Mouse (Mus musculus) CH12.LX (cell line): ENCODE data around the gene Eif5b. TPM values are rescaled to one million over a fixed set of nuclear protein-coding genes. Genes with fewer than 3 reads are reported as not detected.

Experiments used
- DNase-seq: peaks from one replicate; pipeline ENCODE4 v3.0.0-alpha.2; 2013; ENCODE audit errors: extremely low read depth
- H3K27ac ChIP-seq: 2 replicates; pipeline ENCODE4 v1.5.1; 2012; ENCODE audit warnings: low read depth, mild to moderate bottlenecking, control low read depth, moderate library complexity; ENCODE audit not compliant: insufficient read depth
- H3K27me3 ChIP-seq: replicated peaks from 2 replicates; pipeline ENCODE3; 2012; ENCODE audit warnings: inconsistent platforms
- H3K36me3 ChIP-seq, 2 experiments: replicated peaks in 1 of 2; 2 replicates each; pipeline versions ENCODE3 to v1.6.1; 2012; ENCODE audit warnings: inconsistent platforms in 1 of 2, low read length in 1 of 2, mild to moderate bottlenecking in 1 of 2, mixed read lengths in 1 of 2, moderate library complexity in 1 of 2; ENCODE audit not compliant: control insufficient read depth in 1 of 2, insufficient read depth in 1 of 2
- H3K4me1 ChIP-seq, 2 experiments: 2 replicates each; pipeline ENCODE4 v1.6.1; 2012; ENCODE audit warnings: inconsistent platforms in 1 of 2, moderate library complexity in 1 of 2; ENCODE audit not compliant: insufficient read depth in 2 of 2, control insufficient read depth in 1 of 2
- H3K4me2 ChIP-seq: 2 replicates; pipeline ENCODE4 v1.6.1; 2012; ENCODE audit warnings: low read depth, mild to moderate bottlenecking, control low read depth; ENCODE audit not compliant: poor library complexity, insufficient read depth, severe bottlenecking
- H3K4me3 ChIP-seq, 3 experiments: fragments of 150-350 bp in 1 of 3; sonication (generic) in 1 of 3; replicated peaks in 1 of 3; 2 replicates each; pipeline versions ENCODE3 to v1.5.1; 2011 to 2012; ENCODE audit warnings: low read depth in 2 of 3, low read length in 2 of 3, mild to moderate bottlenecking in 2 of 3, moderate library complexity in 2 of 3, control low read depth in 1 of 3, improper control_type of control experiment in 1 of 3, inconsistent platforms in 1 of 3, mixed read lengths in 1 of 3; ENCODE audit not compliant: poor library complexity in 1 of 3
- H3K79me2 ChIP-seq: replicated peaks from 2 replicates; pipeline ENCODE4 v1.6.1; 2012; ENCODE audit warnings: mild to moderate bottlenecking, moderate library complexity; ENCODE audit not compliant: control insufficient read depth, poor library complexity, insufficient read depth, severe bottlenecking; ENCODE audit errors: extremely low read depth
- H3K9ac ChIP-seq: 2 replicates; pipeline ENCODE4 v1.6.1; 2012; ENCODE audit warnings: low read depth, mild to moderate bottlenecking, control low read depth, moderate library complexity; ENCODE audit not compliant: insufficient read depth
- H3K9me3 ChIP-seq: replicated peaks from 2 replicates; pipeline ENCODE3; 2012; ENCODE audit warnings: low read length, inconsistent platforms, mixed read lengths
- BHLHE40 ChIP-seq: IDR thresholded peaks from 2 replicates; pipeline ENCODE4 v1.6.1; 2011; ENCODE audit warnings: mild to moderate bottlenecking, low read depth, low read length, improper control_type of control experiment
- CHD2 ChIP-seq: IDR thresholded peaks from 2 replicates; pipeline ENCODE4 v1.6.1; 2011; ENCODE audit warnings: low read length, improper control_type of control experiment
- E2F4 ChIP-seq: IDR thresholded peaks from 2 replicates; pipeline ENCODE4 v1.6.1; 2011; ENCODE audit warnings: low read depth, low read length, improper control_type of control experiment; ENCODE audit not compliant: insufficient replicate concordance
- ELF1 ChIP-seq: IDR thresholded peaks from 2 replicates; pipeline ENCODE4 v1.6.1; 2014; ENCODE audit warnings: low read depth, mild to moderate bottlenecking, inconsistent platforms, low read length, improper control_type of control experiment
- EP300 ChIP-seq: IDR thresholded peaks from 2 replicates; pipeline ENCODE4 v1.6.1; 2011; ENCODE audit warnings: low read length, improper control_type of control experiment
- IRF4 ChIP-seq: IDR thresholded peaks from 2 replicates; pipeline ENCODE4 v1.6.1; 2014; ENCODE audit warnings: low read depth, mild to moderate bottlenecking, inconsistent platforms, low read length, improper control_type of control experiment
- JUN ChIP-seq: IDR thresholded peaks from 2 replicates; pipeline ENCODE4 v1.6.1; 2011; ENCODE audit warnings: low read depth, mild to moderate bottlenecking, low read length, improper control_type of control experiment, moderate library complexity; ENCODE audit not compliant: insufficient read depth
- MAFK ChIP-seq: IDR thresholded peaks from 2 replicates; pipeline ENCODE4 v1.6.1; 2011; ENCODE audit warnings: low read length, improper control_type of control experiment; ENCODE audit not compliant: insufficient replicate concordance
- MXI1 ChIP-seq: IDR thresholded peaks from 2 replicates; pipeline ENCODE4 v1.6.1; 2011; ENCODE audit warnings: mild to moderate bottlenecking, low read depth, low read length, improper control_type of control experiment
- MYC ChIP-seq: IDR thresholded peaks from 2 replicates; pipeline ENCODE4 v1.6.1; 2011; ENCODE audit warnings: low read depth, mild to moderate bottlenecking, improper control_type of control experiment, low read length
- POLR2A ChIP-seq: IDR thresholded peaks from 2 replicates; pipeline ENCODE4 v1.6.1; 2011; ENCODE audit warnings: low read depth, mild to moderate bottlenecking, improper control_type of control experiment, low read length
- RAD21 ChIP-seq: IDR thresholded peaks from 2 replicates; pipeline ENCODE4 v1.6.1; 2011; ENCODE audit warnings: low read depth, mild to moderate bottlenecking, low read length, improper control_type of control experiment, moderate library complexity
- SMC3 ChIP-seq: IDR thresholded peaks from 2 replicates; pipeline ENCODE4 v1.6.1; 2011; ENCODE audit warnings: low read depth, low read length, improper control_type of control experiment
- TBP ChIP-seq: conservative IDR thresholded peaks from 2 replicates; pipeline ENCODE4 v1.6.1; 2011; ENCODE audit warnings: low read depth, low read length, improper control_type of control experiment
- UBTF ChIP-seq: IDR thresholded peaks from 2 replicates; pipeline ENCODE4 v1.6.1; 2012; ENCODE audit warnings: low read depth, mild to moderate bottlenecking, inconsistent platforms, low read length, improper control_type of control experiment, moderate library complexity
- USF1 ChIP-seq: IDR thresholded peaks from 2 replicates; pipeline ENCODE4 v1.6.1; 2014; ENCODE audit warnings: low read depth, mild to moderate bottlenecking, inconsistent platforms, low read length, improper control_type of control experiment
- USF2 ChIP-seq: conservative IDR thresholded peaks from 2 replicates; pipeline ENCODE4 v1.6.1; 2011; ENCODE audit warnings: low read depth, low read length, improper control_type of control experiment
- ZKSCAN1 ChIP-seq: IDR thresholded peaks from 2 replicates; pipeline ENCODE4 v1.6.1; 2012; ENCODE audit warnings: low read depth, inconsistent platforms, low read length, improper control_type of control experiment, borderline replicate concordance
- ZMIZ1 ChIP-seq: IDR thresholded peaks from 2 replicates; pipeline ENCODE4 v1.6.1; 2012; ENCODE audit warnings: low read depth, mild to moderate bottlenecking, inconsistent platforms, low read length, improper control_type of control experiment
- dilution Hi-C: fragments of 300-500 bp; cut with MboI; formaldehyde crosslinking; loops from 2 replicates; pipeline ENCODE4 v1.14.3; 2020; ENCODE audit warnings: low sequenced_read_pairs; ENCODE audit not compliant: extremely low pct_unique_long_range_greater_than_20kb, extremely low pct_ligation_motif_present
- in situ Hi-C: fragments of 300-500 bp; cut with MboI; formaldehyde crosslinking; loops from 3 replicates; pipeline ENCODE4 v1.14.3; 2019; ENCODE audit warnings: low sequenced_read_pairs, low pct_ligation_motif_present, low pct_unique_long_range_greater_than_20kb, mixed read lengths
- polyA plus RNA-seq: library from polyadenylated mRNA; unstranded; fragments of >175 nt; gene quantifications from 2 replicates; pipeline ENCODE4 v1.2.1, GENCODE M21; 2012; ENCODE audit warnings: low read depth; ENCODE audit not compliant: insufficient read length
- total RNA-seq, 2 experiments: library from RNA; depleted of rRNA; stranded (reverse); fragments of 300-350 nt in 1 of 2; fragments of >200 nt in 1 of 2; gene quantifications; 2 replicates each; pipeline ENCODE4 v1.2.3; 2012 to 2014

The Eif5b gene
- total and polyA plus RNA-seq, 3 experiments = 22.2 to 101 (median 29.8) TPM

DNA sequence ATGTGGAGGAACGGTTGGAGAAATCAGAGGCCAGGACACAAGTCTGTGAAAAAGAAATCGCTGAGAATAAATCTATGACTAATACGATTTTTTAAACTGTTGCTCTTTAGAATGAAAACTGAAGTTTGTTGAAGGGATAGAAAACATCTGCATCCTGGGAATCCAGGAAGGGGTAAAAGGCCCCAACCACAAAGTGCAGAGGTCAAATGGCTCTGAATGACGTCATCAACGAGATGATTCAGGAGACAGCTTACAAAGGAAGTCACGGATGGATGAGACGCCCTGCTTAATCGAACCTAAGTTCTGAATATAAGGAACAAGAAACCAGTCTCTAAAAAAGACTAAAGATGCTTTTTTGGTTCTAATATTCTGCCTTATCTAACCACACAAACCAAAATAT, 83.5 kb downstream of the Eif5b start:
- Histone ChIP-seq H3K4me2 (no peak overlapping the region), H3K4me1 (no peaks in the 10 kb centered on the region; a peak in 1 of 4 replicates), H3K4me3 (no peak overlapping the region), H3K36me3 (peaks cover 25 to 63% of the 10 kb centered on the region in 2 experiments), H3K79me2 (peaks cover 2% of the 10 kb centered on the region; the same call in 1 of the 2 replicates), H3K27me3 (no peaks in the 10 kb centered on the region), H3K9me3 (no peaks in the 10 kb centered on the region), H3K27ac (no peak overlapping the region), H3K9ac (no peak overlapping the region)
- in situ Hi-C loops (no loop called here), dilution Hi-C loops (no loop called here)
- TF ChIP-seq MXI1 (no peak), POLR2A (no peak), EP300 (no peak), BHLHE40 (no peak), CHD2 (no peak), TBP (no peak), MYC (no peak), USF2 (no peak), E2F4 (no peak), ZKSCAN1 (no peak), RAD21 (no peak), ZMIZ1 (no peak), USF1 (no peak), ELF1 (no peak), MAFK (no peak), IRF4 (no peak), UBTF (no peak), JUN (no peak)
- no peak for DNase-seq

DNA sequence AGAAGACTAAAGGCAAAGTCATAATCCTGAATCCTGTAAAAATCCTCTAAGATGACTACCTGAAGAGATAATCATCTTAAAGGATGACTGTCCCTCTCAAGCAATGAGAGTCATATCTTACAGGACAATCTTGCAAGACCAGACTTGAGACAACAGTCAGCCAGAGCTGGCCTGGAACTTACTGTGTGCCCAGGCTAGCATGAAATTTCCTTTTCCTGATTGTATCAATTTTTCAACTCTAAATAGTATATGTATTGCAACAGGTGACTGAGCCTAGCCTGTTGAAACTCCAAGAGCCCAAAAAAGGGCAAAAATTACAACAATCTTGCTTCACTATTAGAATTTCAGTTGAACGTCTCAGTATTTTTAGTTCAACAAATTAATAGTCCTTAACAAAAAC, 105.4 kb downstream of the Eif5b start:
- dilution Hi-C loops (no loop called here), in situ Hi-C loops (no loop called here)
- no peak for DNase-seq
- no peak overlapping the region for H3K9ac ChIP-seq
- H3K27me3 ChIP-seq = no peaks in the 10 kb centered on the region
- no peak overlapping the region for H3K27ac ChIP-seq
- peaks cover 30 to 82% of the 10 kb centered on the region in 2 experiments for H3K36me3 ChIP-seq
- TF ChIP-seq SMC3 = no peak
- H3K4me1 ChIP-seq = peaks cover 0 to 5% of the 10 kb centered on the region in 2 experiments; a peak in 1 of 4 replicates
- H3K4me3 ChIP-seq = no peak overlapping the region
- no peak overlapping the region for H3K4me2 ChIP-seq
- no peaks in the 10 kb centered on the region for H3K9me3 ChIP-seq
- H3K79me2 ChIP-seq = peaks cover 15% of the 10 kb centered on the region
